ENCODE assay signal across 22 mouse cellular contexts in the genomic region with DNA sequence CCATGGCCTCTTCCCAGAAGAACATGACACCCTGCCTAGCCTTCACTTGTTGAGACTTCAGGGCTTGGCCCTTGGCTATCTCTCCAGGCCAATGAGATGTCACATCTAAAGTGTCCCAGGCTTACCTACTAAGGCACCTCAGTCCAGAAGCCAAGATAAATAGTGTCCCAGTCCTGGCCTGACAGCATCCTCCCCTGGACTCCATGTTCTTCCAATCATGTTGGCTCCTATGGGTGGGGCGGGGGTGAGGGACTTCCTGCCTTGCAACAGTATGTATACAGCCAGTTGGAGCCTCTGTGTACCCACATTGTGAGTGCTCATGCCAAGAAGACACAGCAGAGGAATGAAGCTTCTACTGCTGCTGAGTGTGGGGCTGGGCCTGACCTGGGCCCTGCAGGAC. TPM values are rescaled to one million over a fixed set of nuclear protein-coding genes. Genes with fewer than 3 reads are reported as not detected.
"Had no signal": no experiment of that assay in that cellular context is flagged by ENCODE, and none has a peak within 500 bp of the region (broad histone marks: within the 10 kb centered on the region; RNA-seq: fewer than 3 reads in every experiment).

A gene (plus strand): TSS at position 301 of the 400 bp plus-strand sequence.

- DNase-seq: liver; liver, embryonic 13.5 days; liver, postnatal 0 days; lung, adult 18-20 months; lung, adult 2 months; lung, embryonic 14.5 days; lung, postnatal 10 days; lung, postnatal 14 days; lung, postnatal 36 days; lung, postnatal 4 days; midbrain, embryonic 14.5 days had no signal

RNA-seq across cellular contexts. Expression of the gene that starts here (rescaled TPM):
- total RNA-seq: left cerebral cortex, postnatal 10 days; left cerebral cortex, postnatal 14 days; left cerebral cortex, postnatal 25 days; left cerebral cortex, postnatal 36 days; left cerebral cortex, postnatal 4 days; liver, adult 2 months; megakaryocyte progenitor cell, adult 5-6 weeks; megakaryocyte, adult 5-6 weeks; megakaryocyte-erythroid progenitor cell, adult 5-6 weeks; midbrain, postnatal 0 days; monocyte, adult 5-6 weeks had no signal
